Mouse (Mus musculus) intestine, embryonic 15.5 days (tissue): ENCODE data around the gene Ppp6r3. TPM values are rescaled to one million over a fixed set of nuclear protein-coding genes. Genes with fewer than 3 reads are reported as not detected.

Experiments used
- ATAC-seq: fragments of 200-750 bp; cut with Nextera tagmentation; 2 replicates; pipeline ENCODE4 v1.8.0; 2017; ENCODE audit warnings: moderate TSS enrichment, moderate library complexity
- H3K27ac ChIP-seq: fragments of 300-500 bp; sonication (generic); 2 replicates; pipeline ENCODE4 v1.5.1; 2015; ENCODE audit warnings: mild to moderate bottlenecking, inconsistent platforms
- H3K27me3 ChIP-seq: fragments of 300-500 bp; sonication (generic); replicated peaks from 2 replicates; pipeline ENCODE4 v1.6.1; 2015; ENCODE audit warnings: inconsistent platforms
- H3K36me3 ChIP-seq: fragments of 300-500 bp; sonication (generic); 2 replicates; pipeline ENCODE4 v1.6.1; 2015; ENCODE audit warnings: inconsistent platforms
- H3K4me1 ChIP-seq: fragments of 300-500 bp; sonication (generic); replicated peaks from 2 replicates; pipeline ENCODE4 v1.6.1; 2015; ENCODE audit warnings: inconsistent platforms
- H3K4me2 ChIP-seq: fragments of 300-500 bp; sonication (generic); replicated peaks from 2 replicates; pipeline ENCODE4 v1.6.1; 2015; ENCODE audit warnings: mild to moderate bottlenecking, inconsistent platforms
- H3K4me3 ChIP-seq: fragments of 300-500 bp; sonication (generic); replicated peaks from 2 replicates; pipeline ENCODE4 v1.5.1; 2015; ENCODE audit warnings: inconsistent platforms
- H3K9ac ChIP-seq: fragments of 300-500 bp; sonication (generic); 2 replicates; pipeline ENCODE4 v1.6.1; 2015; ENCODE audit warnings: inconsistent platforms
- H3K9me3 ChIP-seq: fragments of 300-500 bp; sonication (generic); 2 replicates; pipeline ENCODE4 v1.6.1; 2016; ENCODE audit warnings: inconsistent platforms
- WGBS: fragments of 180-500 bp; shearing (Covaris S2); methylation state at CpG from one replicate; pipeline ENCODE4 v1.1.7; 2015; 5-methylcytosine and 5-hydroxymethylcytosine counted together
- polyA plus RNA-seq: library from polyadenylated mRNA; unstranded; fragments of >200 nt; fragmentation: Nextera tagmentation; extraction: Ambion mirVana; gene quantifications from 2 replicates; pipeline ENCODE4 v1.2.1, GENCODE M21; 2015

The Ppp6r3 gene
- polyA plus RNA-seq, 1 experiment from 2014 or later = 51.1 TPM

- Histone ChIP-seq H3K4me3 (no peak overlapping the region), H3K4me1 (no peaks in the 10 kb centered on the region), H3K27me3 (no peaks in the 10 kb centered on the region), H3K27ac (no peak overlapping the region), H3K9ac (no peak overlapping the region), H3K9me3 (no peaks in the 10 kb centered on the region), H3K4me2 (no peak overlapping the region), H3K36me3 (no peaks in the 10 kb centered on the region)
- ATAC-seq = no peak
- WGBS = 80% methylated on average over 3 of the region's 3 CpGs
These were observed 11.2 kb downstream of the Ppp6r3 start for GRCm38 (mm10) chr19:3564309-3564708.

GRCm38 (mm10) chr19:3562752-3563151 lies 12.8 kb downstream of the Ppp6r3 start:
- ATAC-seq = no peak
- H3K4me3 ChIP-seq = no peak overlapping the region
- H3K27ac ChIP-seq = no peak overlapping the region
- H3K9me3 ChIP-seq = no peaks in the 10 kb centered on the region
- no peaks in the 10 kb centered on the region for H3K4me1 ChIP-seq
- H3K4me2 ChIP-seq = no peak overlapping the region
- H3K9ac ChIP-seq = no peak overlapping the region
- H3K27me3 ChIP-seq = no peaks in the 10 kb centered on the region
- 87% methylated on average over 6 of the region's 6 CpGs for whole genome bisulfite sequencing
- no peaks in the 10 kb centered on the region for H3K36me3 ChIP-seq

GRCm38 (mm10) chr19:3562298-3562697 lies 13.3 kb downstream of the Ppp6r3 start:
- H3K4me3 ChIP-seq = no peak overlapping the region
- 87% methylated on average over 2 of the region's 2 CpGs for WGBS
- ATAC-seq = no peak
- no peak overlapping the region for H3K4me2 ChIP-seq
- no peaks in the 10 kb centered on the region for H3K9me3 ChIP-seq
- no peaks in the 10 kb centered on the region for H3K36me3 ChIP-seq
- no peak overlapping the region for H3K9ac ChIP-seq
- no peaks in the 10 kb centered on the region for H3K4me1 ChIP-seq
- H3K27ac ChIP-seq = no peak overlapping the region
- H3K27me3 ChIP-seq = no peaks in the 10 kb centered on the region

GRCm38 (mm10) chr19:3556169-3556827 lies 19.3 kb downstream of the Ppp6r3 start:
- Histone ChIP-seq H3K27me3 (no peaks in the 10 kb centered on the region), H3K27ac (no peak overlapping the region), H3K4me3 (no peak overlapping the region), H3K9me3 (no peaks in the 10 kb centered on the region), H3K36me3 (no peaks in the 10 kb centered on the region), H3K4me2 (no peak overlapping the region), H3K4me1 (0 out of 2 replicates have a peak, but pooled peaks cover 3% of the 10 kb centered on the region), H3K9ac (no peak overlapping the region)
- 81% methylated on average over 2 of the region's 2 CpGs for WGBS
- ATAC-seq = no peak

- no peak overlapping the region for H3K4me3 ChIP-seq
- H3K9me3 ChIP-seq = no peaks in the 10 kb centered on the region
- ATAC-seq = no peak
- no peak overlapping the region for H3K9ac ChIP-seq
- no peaks in the 10 kb centered on the region for H3K36me3 ChIP-seq
- H3K4me1 ChIP-seq = 0 out of 2 replicates have a peak, but pooled peaks cover 3% of the 10 kb centered on the region
- H3K27ac ChIP-seq = no peak overlapping the region
- 92% methylated on average over 8 of the region's 8 CpGs for WGBS
- H3K27me3 ChIP-seq = no peaks in the 10 kb centered on the region
- no peak overlapping the region for H3K4me2 ChIP-seq
These were observed 20.8 kb downstream of the Ppp6r3 start for GRCm38 (mm10) chr19:3554785-3555184.

- H3K4me2 ChIP-seq = no peak overlapping the region
- H3K27ac ChIP-seq = no peak overlapping the region
- H3K36me3 ChIP-seq = 0 out of 2 replicates have a peak, but pooled peaks cover 2% of the 10 kb centered on the region
- H3K9ac ChIP-seq = no peak overlapping the region
- H3K4me1 ChIP-seq = 0 out of 2 replicates have a peak, but pooled peaks cover 3% of the 10 kb centered on the region
- no peak overlapping the region for H3K4me3 ChIP-seq
- 24% methylated on average over 4 of the region's 4 CpGs for WGBS
- ATAC-seq = peak; percentile 57; the same call in 1 of the 2 replicates
- no peaks in the 10 kb centered on the region for H3K9me3 ChIP-seq
- no peaks in the 10 kb centered on the region for H3K27me3 ChIP-seq
These were observed 23.9 kb downstream of the Ppp6r3 start for GRCm38 (mm10) chr19:3551573-3552159.

- H3K4me2 ChIP-seq = no peak overlapping the region
- H3K9ac ChIP-seq = no peak overlapping the region
- H3K36me3 ChIP-seq = 0 out of 2 replicates have a peak, but pooled peaks cover 2% of the 10 kb centered on the region
- no peaks in the 10 kb centered on the region for H3K27me3 ChIP-seq
- H3K4me3 ChIP-seq = no peak overlapping the region
- ATAC-seq = no peak
- WGBS = 60% methylated on average over 1 of the region's 1 CpGs
- no peak overlapping the region for H3K27ac ChIP-seq
- H3K9me3 ChIP-seq = no peaks in the 10 kb centered on the region
- 0 out of 2 replicates have a peak, but pooled peaks cover 3% of the 10 kb centered on the region for H3K4me1 ChIP-seq
These were observed 25.4 kb downstream of the Ppp6r3 start for GRCm38 (mm10) chr19:3550101-3550500.

- no peak for ATAC-seq
- H3K36me3 ChIP-seq = 0 out of 2 replicates have a peak, but pooled peaks cover 2% of the 10 kb centered on the region
- 0 out of 2 replicates have a peak, but pooled peaks cover 3% of the 10 kb centered on the region for H3K4me1 ChIP-seq
- H3K9me3 ChIP-seq = no peaks in the 10 kb centered on the region
- H3K9ac ChIP-seq = no peak overlapping the region
- no peak overlapping the region for H3K4me3 ChIP-seq
- WGBS = 86% methylated on average over 1 of the region's 1 CpGs
- no peak overlapping the region for H3K27ac ChIP-seq
- no peaks in the 10 kb centered on the region for H3K27me3 ChIP-seq
- H3K4me2 ChIP-seq = no peak overlapping the region
These were observed 26.3 kb downstream of the Ppp6r3 start for GRCm38 (mm10) chr19:3549263-3549662.

- 0 out of 2 replicates have a peak, but pooled peaks cover 3% of the 10 kb centered on the region for H3K36me3 ChIP-seq
- 0 out of 2 replicates have a peak, but pooled peaks cover 3% of the 10 kb centered on the region for H3K4me1 ChIP-seq
- WGBS = 100% methylated on average over 1 of the region's 1 CpGs
- ATAC-seq = no peak
- H3K4me2 ChIP-seq = no peak overlapping the region
- H3K9me3 ChIP-seq = no peaks in the 10 kb centered on the region
- H3K27ac ChIP-seq = no peak overlapping the region
- no peak overlapping the region for H3K9ac ChIP-seq
- H3K4me3 ChIP-seq = no peak overlapping the region
- H3K27me3 ChIP-seq = no peaks in the 10 kb centered on the region
These were observed 27.2 kb downstream of the Ppp6r3 start for GRCm38 (mm10) chr19:3548311-3548710.

- 94% methylated on average over 2 of the region's 2 CpGs for WGBS
- ATAC-seq = no peak
- Histone ChIP-seq H3K4me2 (no peak overlapping the region), H3K36me3 (peaks cover 6% of the 10 kb centered on the region; the same call in 1 of the 2 replicates), H3K9ac (no peak overlapping the region), H3K27ac (no peak overlapping the region), H3K27me3 (no peaks in the 10 kb centered on the region), H3K4me3 (no peak overlapping the region), H3K4me1 (no peaks in the 10 kb centered on the region), H3K9me3 (no peaks in the 10 kb centered on the region)
These were observed 30.6 kb downstream of the Ppp6r3 start for GRCm38 (mm10) chr19:3544995-3545394.

GRCm38 (mm10) chr19:3542591-3542990 lies 33.0 kb downstream of the Ppp6r3 start:
- ATAC-seq = no peak
- H3K27me3 ChIP-seq = no peaks in the 10 kb centered on the region
- H3K4me2 ChIP-seq = no peak overlapping the region
- no peaks in the 10 kb centered on the region for H3K9me3 ChIP-seq
- no peak overlapping the region for H3K27ac ChIP-seq
- 92% methylated on average over 4 of the region's 4 CpGs for WGBS
- no peak overlapping the region for H3K9ac ChIP-seq
- no peaks in the 10 kb centered on the region for H3K4me1 ChIP-seq
- H3K4me3 ChIP-seq = no peak overlapping the region
- H3K36me3 ChIP-seq = peaks cover 3% of the 10 kb centered on the region

GRCm38 (mm10) chr19:3540997-3541396 lies 34.6 kb downstream of the Ppp6r3 start:
- ATAC-seq = no peak
- Histone ChIP-seq H3K4me1 (no peaks in the 10 kb centered on the region), H3K27ac (no peak overlapping the region), H3K36me3 (peaks cover 3% of the 10 kb centered on the region), H3K9ac (no peak overlapping the region), H3K4me3 (no peak overlapping the region), H3K27me3 (no peaks in the 10 kb centered on the region), H3K4me2 (no peak overlapping the region), H3K9me3 (no peaks in the 10 kb centered on the region)
- 94% methylated on average over 5 of the region's 5 CpGs for WGBS

GRCm38 (mm10) chr19:3540254-3540653 lies 35.3 kb downstream of the Ppp6r3 start:
- H3K4me1 ChIP-seq = no peaks in the 10 kb centered on the region
- peaks cover 3% of the 10 kb centered on the region for H3K36me3 ChIP-seq
- no peak overlapping the region for H3K4me3 ChIP-seq
- 95% methylated on average over 2 of the region's 2 CpGs for WGBS
- no peak for ATAC-seq
- H3K27ac ChIP-seq = no peak overlapping the region
- no peaks in the 10 kb centered on the region for H3K9me3 ChIP-seq
- H3K27me3 ChIP-seq = no peaks in the 10 kb centered on the region
- no peak overlapping the region for H3K4me2 ChIP-seq
- H3K9ac ChIP-seq = no peak overlapping the region
